Mouse (Mus musculus): ENCODE measurements around the gene Hba-x.
"Not testable (repeated sequence)": the region's sequence is repeated elsewhere in the genome, so short reads cannot be mapped to it uniquely, and the experiment has no call there.

- TF ChIP-seq POLR2A (IDR thresholded peaks at IDR 0.05; ENCODE audit: insufficient read depth, low read length); EP300 (IDR thresholded peaks at IDR 0.05; ENCODE audit: insufficient read depth, low read depth, low read length): not testable (repeated sequence)
Observed at GRCm38 (mm10) chr11:32285887-32286286, 9.7 kb downstream of the Hba-x start.
